Mouse (Mus musculus) brown adipose tissue, adult 24 weeks (tissue): ENCODE measurements around the gene Spag6. TPM values are rescaled to one million over a fixed set of nuclear protein-coding genes. Genes with fewer than 3 reads are reported as not detected.

Experiments used
- H3K27ac ChIP-seq: fragments of 200-500 bp; replicated peaks from 2 replicates; pipeline ENCODE4 v1.5.1; 2012; ENCODE audit warnings: low read depth, mild to moderate bottlenecking, low read length
- H3K4me1 ChIP-seq: fragments of 200-500 bp; 2 replicates; pipeline ENCODE4 v1.6.1; 2012; ENCODE audit warnings: low read length, mixed read lengths; ENCODE audit not compliant: control insufficient read depth, insufficient read depth, insufficient read length
- H3K4me3 ChIP-seq: fragments of 200-500 bp; 2 replicates; pipeline ENCODE4 v1.5.1; 2012; ENCODE audit warnings: low read depth, mild to moderate bottlenecking, low read length, moderate library complexity; ENCODE audit not compliant: insufficient read depth
- polyA plus RNA-seq: library from polyadenylated mRNA; stranded (reverse); fragments of >200 nt; gene quantifications from 2 replicates; pipeline ENCODE4 v1.2.4, GENCODE M21; 2012; ENCODE audit not compliant: missing spikeins, insufficient read depth, insufficient read length

The Spag6 gene
- not detected in 2 replicates for polyA plus RNA-seq

- Histone ChIP-seq H3K27ac (peak within 1 kb of the TSS; percentile 92), H3K4me1 (no peaks in the 10 kb centered on the region), H3K4me3 (peak within 1 kb of the TSS; percentile 99)
Observed at GRCm38 (mm10) chr2:18693871-18694610, at the start of gene Spag6. Spag6 (plus strand) TSS chr2:18694032.

- no peaks in the 10 kb centered on the region for H3K4me1 ChIP-seq
- no peak overlapping the region for H3K4me3 ChIP-seq
- no peak overlapping the region for H3K27ac ChIP-seq
Observed at GRCm38 (mm10) chr2:18648563-18648962, 45.3 kb upstream of the Spag6 start.

GRCm38 (mm10) chr2:18654821-18655220, 39.0 kb upstream of the Spag6 start:
- H3K4me3 ChIP-seq, result no peak overlapping the region
- no peak overlapping the region for H3K27ac ChIP-seq
- H3K4me1 ChIP-seq, result no peaks in the 10 kb centered on the region

- H3K4me3 ChIP-seq, result no peak overlapping the region
- H3K27ac ChIP-seq, result no peak overlapping the region
- H3K4me1 ChIP-seq, result no peaks in the 10 kb centered on the region
Observed at GRCm38 (mm10) chr2:18664003-18664402, 29.8 kb upstream of the Spag6 start.

GRCm38 (mm10) chr2:18671041-18671440, 22.8 kb upstream of the Spag6 start:
- Histone ChIP-seq H3K4me3 (no peak overlapping the region), H3K4me1 (peaks cover 3% of the 10 kb centered on the region; the same call in 1 of the 2 replicates), H3K27ac (no peak overlapping the region)

GRCm38 (mm10) chr2:18672133-18672765, 21.6 kb upstream of the Spag6 start, which contains the start of gene Commd3:
Commd3 (plus strand) TSS chr2:18672384.
- Histone ChIP-seq H3K4me3 (peak within 1 kb of the TSS; percentile 95), H3K27ac (peak within 1 kb of the TSS; percentile 86), H3K4me1 (peaks cover 3% of the 10 kb centered on the region; the same call in 1 of the 2 replicates)

GRCm38 (mm10) chr2:18672766-18673164, 21.1 kb upstream of the Spag6 start:
- Histone ChIP-seq H3K4me1 (peaks cover 3% of the 10 kb centered on the region; the same call in 1 of the 2 replicates), H3K27ac (peak overlapping the region; percentile 86), H3K4me3 (peak overlapping the region; percentile 95)

GRCm38 (mm10) chr2:18673766-18674165, 20.1 kb upstream of the Spag6 start:
- Histone ChIP-seq H3K27ac (no peak overlapping the region), H3K4me1 (peaks cover 8% of the 10 kb centered on the region), H3K4me3 (no peak overlapping the region)

- no peak overlapping the region for H3K4me3 ChIP-seq
Observed at GRCm38 (mm10) chr2:18674193-18674902, 19.5 kb upstream of the Spag6 start.

GRCm38 (mm10) chr2:18675681-18676456, 18.0 kb upstream of the Spag6 start:
- Histone ChIP-seq H3K4me3 (peak overlapping the region; percentile 80), H3K4me1 (peaks cover 8% of the 10 kb centered on the region), H3K27ac (peak overlapping the region; percentile 86)

More at GRCm38 (mm10) chr2:18674193-18674902, 19.5 kb upstream of the Spag6 start:
- Histone ChIP-seq H3K4me1 (peaks cover 8% of the 10 kb centered on the region), H3K27ac (no peak overlapping the region)

GRCm38 (mm10) chr2:18676457-18676935, 17.3 kb upstream of the Spag6 start:
- peak overlapping the region; percentile 80 for H3K4me3 ChIP-seq
- H3K27ac ChIP-seq, result no peak overlapping the region
- peaks cover 8% of the 10 kb centered on the region for H3K4me1 ChIP-seq

- H3K4me1 ChIP-seq, result peaks cover 8% of the 10 kb centered on the region
Observed at GRCm38 (mm10) chr2:18676936-18677491, 16.8 kb upstream of the Spag6 start, which contains the start of gene Bmi1. Bmi1 (plus strand) TSS chr2:18677018.

GRCm38 (mm10) chr2:18677631-18678471, 16.0 kb upstream of the Spag6 start:
- Histone ChIP-seq H3K4me1 (peaks cover 8% of the 10 kb centered on the region), H3K27ac (no peak overlapping the region), H3K4me3 (peak overlapping the region; percentile 99)

More at GRCm38 (mm10) chr2:18676936-18677491, 16.8 kb upstream of the Spag6 start, which contains the start of gene Bmi1:
- peak within 1 kb of the TSS; percentile 93 for H3K27ac ChIP-seq
- peak within 1 kb of the TSS; percentile 99 for H3K4me3 ChIP-seq
